Mouse (Mus musculus) activated CD4-positive, CD25-positive, alpha-beta regulatory T cell (primary cell): Measurements from ENCODE around the gene Lhx4. TPM values are rescaled to one million over a fixed set of nuclear protein-coding genes. Genes with fewer than 3 reads are reported as not detected.

ENCODE experiments used
- polyA plus RNA-seq, 2 experiments: library from polyadenylated mRNA; unstranded; fragments of 100-300 nt; shearing (Covaris generic); gene quantifications; one replicate each; pipeline ENCODE4 v1.2.1; 2017

Lhx4 gene
- under 1 TPM; 0.14 to 0.17 TPM for polyA plus RNA-seq

DNA sequence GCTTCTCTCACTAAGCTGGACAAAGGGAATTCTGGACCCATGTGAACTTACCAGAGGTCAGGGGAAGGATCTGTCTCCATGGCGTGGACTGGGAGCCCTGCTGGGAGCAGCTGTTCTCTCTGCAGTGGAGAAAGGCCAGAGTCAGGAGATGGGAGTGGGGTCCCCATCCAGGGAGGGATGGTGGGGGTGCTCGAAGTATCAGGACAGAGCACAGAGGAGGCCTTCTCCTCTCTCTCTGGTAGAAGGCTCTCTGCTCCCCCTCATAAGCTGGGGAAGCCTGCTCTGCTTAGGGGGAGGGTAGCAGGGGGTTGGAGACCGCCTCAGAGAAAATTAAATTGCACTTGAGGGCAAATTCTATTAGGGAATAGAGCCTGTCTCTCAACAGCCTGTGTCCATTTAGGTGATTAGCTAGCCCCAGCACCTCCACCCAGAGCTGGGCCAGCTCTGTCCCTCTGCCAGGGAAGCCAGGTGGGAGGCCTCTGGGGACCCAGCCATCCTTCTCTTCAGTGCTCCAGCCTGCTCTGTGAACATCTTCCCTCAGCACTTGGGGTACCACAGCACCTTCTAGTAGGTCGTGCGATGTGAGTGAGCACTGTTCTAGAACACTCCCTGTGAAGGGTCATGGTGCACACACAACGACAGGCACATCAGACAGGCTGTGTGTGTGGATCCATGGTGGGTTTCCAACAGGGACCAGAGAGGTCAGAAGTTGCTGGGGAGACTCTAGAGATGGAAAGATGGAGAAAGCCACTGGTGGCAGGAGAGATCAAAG is at the start of gene Lhx4:
Gene Lhx4 (minus strand): TSS at position 201 of the 772 bp plus-strand sequence.

Other genes starting within 250 kb of the Lhx4 start
- gene Acbd6, start 193.6 kb downstream of the Lhx4 start, polyA plus RNA-seq: 10 to 100 TPM; 66.8 to 87.7 TPM
- gene Qsox1, start 61.2 kb upstream of the Lhx4 start, polyA plus RNA-seq: 10 to 100 TPM; 50.1 to 67.2 TPM
- gene Cep350, start 221.6 kb upstream of the Lhx4 start, polyA plus RNA-seq: 10 to 100 TPM; 46.1 to 57.0 TPM